Mouse (Mus musculus) embryonic facial prominence, embryonic 12.5 days (tissue): ENCODE measurements around the gene Plekhg1. TPM values are rescaled to one million over a fixed set of nuclear protein-coding genes. Genes with fewer than 3 reads are reported as not detected.

Experiments
- ATAC-seq: fragments of 200-750 bp; cut with Nextera tagmentation; 2 replicates; pipeline ENCODE4 v1.8.0; 2017; ENCODE audit not compliant: insufficient number of reproducible peaks, insufficient read depth, low FRiP score, low TSS enrichment
- H3K27ac ChIP-seq: fragments of 300-500 bp; sonication (generic); 2 replicates; pipeline ENCODE4 v1.5.1; 2016; ENCODE audit warnings: mild to moderate bottlenecking
- H3K27me3 ChIP-seq: fragments of 300-500 bp; sonication (generic); 2 replicates; pipeline ENCODE4 v1.6.1; 2016; ENCODE audit warnings: mild to moderate bottlenecking, moderate library complexity
- H3K36me3 ChIP-seq: fragments of 300-500 bp; sonication (generic); 2 replicates; pipeline ENCODE4 v1.6.1; 2016; ENCODE audit warnings: mild to moderate bottlenecking
- H3K4me1 ChIP-seq: fragments of 300-500 bp; sonication (generic); 2 replicates; pipeline ENCODE4 v1.6.1; 2016
- H3K4me2 ChIP-seq: fragments of 300-500 bp; sonication (generic); replicated peaks from 2 replicates; pipeline ENCODE4 v1.6.1; 2016; ENCODE audit warnings: mild to moderate bottlenecking, moderate library complexity
- H3K4me3 ChIP-seq: fragments of 300-500 bp; sonication (generic); 2 replicates; pipeline ENCODE4 v1.5.1; 2016; ENCODE audit warnings: mild to moderate bottlenecking
- H3K9ac ChIP-seq: fragments of 300-500 bp; sonication (generic); 2 replicates; pipeline ENCODE4 v1.6.1; 2016; ENCODE audit warnings: mild to moderate bottlenecking, moderate library complexity
- H3K9me3 ChIP-seq: fragments of 300-500 bp; sonication (generic); 2 replicates; pipeline ENCODE4 v1.6.1; 2016; ENCODE audit warnings: mild to moderate bottlenecking, moderate library complexity
- WGBS: fragments of 180-500 bp; shearing (Covaris S2); methylation state at CpG from one replicate; pipeline ENCODE4 v1.1.7; 2016; 5-methylcytosine and 5-hydroxymethylcytosine counted together
- polyA plus RNA-seq: library from polyadenylated mRNA; unstranded; fragments of >200 nt; fragmentation: Nextera tagmentation; extraction: Ambion mirVana; gene quantifications from 2 replicates; pipeline ENCODE4 v1.2.1, GENCODE M21; 2016

Gene Plekhg1
- polyA plus RNA-seq, 1 experiment from 2014 or later, result 19.2 TPM

DNA sequence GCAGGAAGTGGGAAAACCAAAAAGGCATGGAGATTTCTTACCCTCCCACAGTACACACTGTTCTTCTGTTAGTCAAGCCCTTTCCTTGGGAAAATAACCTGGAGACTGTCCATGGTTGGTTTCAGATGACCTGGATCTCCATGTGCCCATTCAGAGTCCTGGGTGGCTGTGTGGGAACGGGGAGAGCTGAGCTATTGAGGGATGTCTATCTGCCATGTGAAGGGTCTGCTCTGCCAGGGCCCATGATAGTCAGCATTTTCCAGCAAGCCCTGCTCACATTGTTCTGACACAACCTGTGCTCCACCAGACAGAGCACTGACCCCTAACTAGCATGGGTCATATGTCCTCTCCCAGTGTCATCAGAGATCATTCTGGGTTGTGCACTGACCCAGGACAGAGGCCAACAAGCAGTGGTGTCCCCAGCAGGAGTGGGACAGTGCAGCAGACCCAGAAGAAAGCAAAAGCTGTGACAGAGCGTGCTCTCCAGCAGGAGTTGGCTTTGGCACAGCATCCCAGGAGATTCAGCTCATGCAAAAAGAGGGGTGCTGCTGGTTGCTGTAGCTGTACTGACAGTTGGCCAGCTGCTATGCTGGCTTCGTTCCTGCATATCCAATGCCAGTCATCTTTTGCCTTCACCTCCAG lies 24.7 kb upstream of the Plekhg1 start:
- ATAC-seq, result peak; percentile 64; the same call in 1 of the 2 replicates
- Histone ChIP-seq H3K4me3 (no peak overlapping the region), H3K9ac (no peak overlapping the region), H3K27me3 (no peaks in the 10 kb centered on the region), H3K9me3 (no peaks in the 10 kb centered on the region), H3K36me3 (no peaks in the 10 kb centered on the region), H3K27ac (no peak overlapping the region), H3K4me1 (no peaks in the 10 kb centered on the region), H3K4me2 (no peak overlapping the region)
- 81% methylated on average over 3 of the region's 3 CpGs for WGBS

GRCm38 (mm10) chr10:3718021-3718865 lies 21.9 kb upstream of the Plekhg1 start:
- Histone ChIP-seq H3K4me1 (no peaks in the 10 kb centered on the region), H3K27ac (peak overlapping the region; percentile 30; the same call in 1 of the 2 replicates), H3K4me3 (no peak overlapping the region), H3K4me2 (no peak overlapping the region), H3K9me3 (no peaks in the 10 kb centered on the region), H3K9ac (no peak overlapping the region), H3K36me3 (no peaks in the 10 kb centered on the region), H3K27me3 (no peaks in the 10 kb centered on the region)
- WGBS, result 73% methylated on average over 16 of the region's 16 CpGs
- no peak for ATAC-seq

DNA sequence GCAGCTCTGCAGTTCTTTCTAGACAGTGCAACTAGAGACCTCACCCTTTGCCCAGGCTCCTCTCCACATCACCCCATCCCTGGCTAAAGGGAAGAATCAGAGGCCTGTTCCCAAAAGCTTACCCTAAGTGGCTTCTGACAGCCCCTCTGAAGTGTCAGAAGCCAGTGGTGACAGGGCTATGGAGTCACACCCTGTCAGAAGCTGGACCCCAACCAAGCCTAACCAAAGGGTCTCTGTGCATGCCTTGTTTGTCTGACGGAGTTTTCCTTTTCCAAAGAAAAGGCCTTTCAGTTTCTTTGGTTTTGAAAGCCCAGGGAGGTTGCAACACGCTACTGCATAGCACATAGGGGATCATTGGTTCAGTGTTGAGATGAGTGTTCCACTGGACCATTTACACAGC lies 19.9 kb upstream of the Plekhg1 start:
- 77% methylated on average over 2 of the region's 2 CpGs for whole genome bisulfite sequencing
- no peak overlapping the region for H3K4me2 ChIP-seq

GRCm38 (mm10) chr10:3722339-3722738 lies 17.8 kb upstream of the Plekhg1 start:
- H3K27me3 ChIP-seq, result no peaks in the 10 kb centered on the region
- no peak overlapping the region for H3K4me2 ChIP-seq
- WGBS, result 50% methylated on average over 2 of the region's 2 CpGs
- H3K27ac ChIP-seq, result no peak overlapping the region
- no peaks in the 10 kb centered on the region for H3K9me3 ChIP-seq
- H3K4me1 ChIP-seq, result no peaks in the 10 kb centered on the region
- H3K36me3 ChIP-seq, result no peaks in the 10 kb centered on the region
- no peak overlapping the region for H3K4me3 ChIP-seq
- no peak for ATAC-seq
- H3K9ac ChIP-seq, result no peak overlapping the region

More for the DNA sequence above, 19.9 kb upstream of the Plekhg1 start:
- Histone ChIP-seq H3K9ac (no peak overlapping the region), H3K4me1 (no peaks in the 10 kb centered on the region), H3K9me3 (no peaks in the 10 kb centered on the region), H3K4me3 (no peak overlapping the region), H3K36me3 (no peaks in the 10 kb centered on the region), H3K27ac (no peak overlapping the region), H3K27me3 (no peaks in the 10 kb centered on the region)
- ATAC-seq, result no peak

GRCm38 (mm10) chr10:3724665-3725064 lies 15.5 kb upstream of the Plekhg1 start:
- no peak overlapping the region for H3K4me2 ChIP-seq
- no peaks in the 10 kb centered on the region for H3K36me3 ChIP-seq
- H3K9me3 ChIP-seq, result no peaks in the 10 kb centered on the region
- peaks cover 5% of the 10 kb centered on the region; the same call in 1 of the 2 replicates for H3K4me1 ChIP-seq
- WGBS, result 67% methylated on average over 1 of the region's 1 CpGs
- no peaks in the 10 kb centered on the region for H3K27me3 ChIP-seq
- no peak overlapping the region for H3K9ac ChIP-seq
- no peak for ATAC-seq
- no peak overlapping the region for H3K4me3 ChIP-seq
- no peak overlapping the region for H3K27ac ChIP-seq

GRCm38 (mm10) chr10:3729666-3730065 lies 10.5 kb upstream of the Plekhg1 start:
- no peak overlapping the region for H3K9ac ChIP-seq
- no peak overlapping the region for H3K4me2 ChIP-seq
- peak overlapping the region; percentile 37; the same call in 1 of the 2 replicates for H3K27ac ChIP-seq
- no peak overlapping the region for H3K4me3 ChIP-seq
- H3K27me3 ChIP-seq, result no peaks in the 10 kb centered on the region
- no peaks in the 10 kb centered on the region for H3K36me3 ChIP-seq
- no peak for ATAC-seq
- peaks cover 19% of the 10 kb centered on the region for H3K4me1 ChIP-seq
- H3K9me3 ChIP-seq, result no peaks in the 10 kb centered on the region
- WGBS, result 54% methylated on average over 3 of the region's 3 CpGs

GRCm38 (mm10) chr10:3730314-3730713 lies 9.8 kb upstream of the Plekhg1 start:
- H3K36me3 ChIP-seq, result no peaks in the 10 kb centered on the region
- WGBS, result 3% methylated on average over 4 of the region's 4 CpGs
- no peak overlapping the region for H3K4me2 ChIP-seq
- no peak overlapping the region for H3K4me3 ChIP-seq
- H3K9me3 ChIP-seq, result no peaks in the 10 kb centered on the region
- H3K27me3 ChIP-seq, result no peaks in the 10 kb centered on the region
- ATAC-seq, result no peak
- H3K9ac ChIP-seq, result no peak overlapping the region
- peaks cover 19% of the 10 kb centered on the region for H3K4me1 ChIP-seq
- H3K27ac ChIP-seq, result no peak overlapping the region

GRCm38 (mm10) chr10:3737034-3737433 lies 3.1 kb upstream of the Plekhg1 start:
- H3K4me1 ChIP-seq, result peaks cover 10% of the 10 kb centered on the region; the same call in 1 of the 2 replicates
- no peak overlapping the region for H3K4me2 ChIP-seq
- H3K4me3 ChIP-seq, result no peak overlapping the region
- H3K36me3 ChIP-seq, result no peaks in the 10 kb centered on the region
- no peak overlapping the region for H3K9ac ChIP-seq
- no peak for ATAC-seq
- 27% methylated on average over 3 of the region's 3 CpGs for WGBS
- no peaks in the 10 kb centered on the region for H3K27me3 ChIP-seq
- H3K27ac ChIP-seq, result no peak overlapping the region
- no peaks in the 10 kb centered on the region for H3K9me3 ChIP-seq

GRCm38 (mm10) chr10:3740504-3741388 lies 582 bp downstream of the Plekhg1 start:
- H3K4me3 ChIP-seq, result peak overlapping the region; percentile 72
- H3K9ac ChIP-seq, result peak overlapping the region; percentile 77
- H3K27me3 ChIP-seq, result no peaks in the 10 kb centered on the region
- peaks cover 29% of the 10 kb centered on the region; the same call in 1 of the 2 replicates for H3K4me1 ChIP-seq
- no peaks in the 10 kb centered on the region for H3K36me3 ChIP-seq
- H3K27ac ChIP-seq, result peak overlapping the region; percentile 91
- under 1% methylated on average over 36 of the region's 47 CpGs for WGBS
- peak; percentile 72 for ATAC-seq
- H3K4me2 ChIP-seq, result peak overlapping the region; percentile 85
- no peaks in the 10 kb centered on the region for H3K9me3 ChIP-seq

DNA sequence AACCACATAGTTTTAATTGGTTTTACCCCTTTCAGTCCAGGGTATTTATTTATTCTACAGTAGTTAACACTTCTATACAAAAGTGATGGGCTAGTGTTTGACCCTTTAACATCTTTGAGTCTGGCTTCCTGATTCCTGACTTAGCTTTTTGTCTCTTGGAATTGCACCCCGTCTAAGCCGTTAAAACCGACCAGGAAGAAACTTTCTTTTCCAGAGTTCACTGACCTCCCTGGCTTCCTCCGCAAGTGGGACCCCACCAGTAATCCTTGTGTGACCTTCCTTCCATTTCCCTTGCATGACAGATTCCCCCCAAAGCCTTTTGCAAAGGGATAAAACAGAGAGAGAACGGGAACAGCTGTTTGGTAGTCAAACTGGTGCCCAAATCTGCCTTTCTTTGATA lies 1.6 kb downstream of the Plekhg1 start:
- Histone ChIP-seq H3K4me2 (peak overlapping the region; percentile 85), H3K4me3 (peak overlapping the region; percentile 72; the same call in 1 of the 2 replicates), H3K27ac (no peak overlapping the region), H3K9me3 (no peaks in the 10 kb centered on the region), H3K36me3 (no peaks in the 10 kb centered on the region), H3K4me1 (peaks cover 32% of the 10 kb centered on the region; the same call in 1 of the 2 replicates), H3K27me3 (no peaks in the 10 kb centered on the region), H3K9ac (no peak overlapping the region)
- WGBS, result 4% methylated on average over 5 of the region's 5 CpGs
- ATAC-seq, result no peak

- ATAC-seq, result no peak
- Histone ChIP-seq H3K27me3 (no peaks in the 10 kb centered on the region), H3K36me3 (no peaks in the 10 kb centered on the region), H3K4me3 (no peak overlapping the region), H3K9me3 (no peaks in the 10 kb centered on the region), H3K4me1 (peaks cover 33% of the 10 kb centered on the region), H3K4me2 (no peak overlapping the region), H3K9ac (no peak overlapping the region), H3K27ac (no peak overlapping the region)
- 39% methylated on average over 2 of the region's 2 CpGs for WGBS
These were observed 2.9 kb downstream of the Plekhg1 start for GRCm38 (mm10) chr10:3743069-3743468.
